Mouse (Mus musculus): ENCODE data around the gene Ehmt2.
"Not testable (repeated sequence)": the region's sequence is repeated elsewhere in the genome, so short reads cannot be mapped to it uniquely, and the experiment has no call there.

The Ehmt2 gene

GRCm38 (mm10) chr17:34955884-34956283, 57.6 kb downstream of the Ehmt2 start:
- DNase-seq, result no peak

- DNase-seq, result no peak
These were observed 58.1 kb downstream of the Ehmt2 start for GRCm38 (mm10) chr17:34956340-34956739.

- DNase-seq, result not testable (repeated sequence)
These were observed 59.0 kb downstream of the Ehmt2 start for GRCm38 (mm10) chr17:34957291-34957690.

- DNase-seq, result not testable (repeated sequence)
These were observed 59.7 kb downstream of the Ehmt2 start for GRCm38 (mm10) chr17:34957966-34958365.

DNA sequence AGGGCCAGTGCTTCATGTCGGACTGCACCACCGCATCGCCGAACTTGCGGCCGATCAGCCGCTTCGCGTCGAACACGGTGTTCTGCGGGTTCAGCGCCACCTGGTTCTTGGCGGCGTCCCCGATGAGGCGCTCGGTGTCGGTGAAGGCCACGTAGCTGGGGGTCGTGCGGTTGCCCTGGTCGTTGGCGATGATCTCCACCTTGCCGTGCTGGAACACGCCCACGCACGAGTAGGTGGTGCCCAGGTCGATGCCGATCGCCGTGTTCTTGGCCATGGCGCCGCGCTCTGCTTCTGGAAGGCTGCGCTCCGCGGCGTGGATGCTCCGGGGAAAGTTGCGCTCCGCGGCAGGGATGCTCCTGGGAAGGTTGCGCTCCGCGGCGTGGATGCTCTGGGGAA, 60.5 kb downstream of the Ehmt2 start:
- peak in 1 of 2 experiments; percentile 45 for DNase-seq

GRCm38 (mm10) chr17:34959130-34959778, 61.0 kb downstream of the Ehmt2 start, which contains the start of gene Hspa1b:
Gene Hspa1b (minus strand): TSS chr17:34959238.
- peak; percentile 77 to 79 for DNase-seq

- no peak for DNase-seq
These were observed 61.7 kb downstream of the Ehmt2 start for GRCm38 (mm10) chr17:34959881-34960515.

GRCm38 (mm10) chr17:34960702-34961493, 62.6 kb downstream of the Ehmt2 start:
- DNase-seq, result no peak

DNA sequence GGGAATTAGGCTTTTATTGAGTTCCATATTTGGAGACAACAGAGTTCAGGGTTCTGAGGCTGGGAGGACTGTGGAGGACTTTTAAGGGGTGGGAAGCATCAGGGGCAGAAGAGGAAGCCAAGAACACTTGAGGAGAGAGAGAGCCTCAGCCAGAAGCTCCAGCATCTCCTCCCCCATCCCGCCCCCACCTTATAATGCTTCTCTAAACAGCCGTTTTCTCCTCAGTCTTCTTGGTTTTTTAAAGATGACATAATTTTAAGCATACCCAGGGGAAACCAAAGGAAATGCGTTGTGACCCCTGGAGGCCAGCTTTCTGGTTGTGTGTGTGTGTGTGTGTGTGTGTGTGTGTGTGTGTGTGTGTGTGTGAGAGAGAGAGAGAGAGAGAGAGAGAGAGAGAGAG, 63.9 kb downstream of the Ehmt2 start:
- DNase-seq, result no peak

- DNase-seq, result no peak
These were observed 64.6 kb downstream of the Ehmt2 start for GRCm38 (mm10) chr17:34962841-34963240.

All from cerebellum, postnatal 10 days (tissue).